Mouse (Mus musculus): ENCODE data around the gene B3gnt2. TPM values are rescaled to one million over a fixed set of nuclear protein-coding genes. Genes with fewer than 3 reads are reported as not detected.

The B3gnt2 gene
- polyA plus RNA-seq, 1 experiment = 22.6 TPM

DNA sequence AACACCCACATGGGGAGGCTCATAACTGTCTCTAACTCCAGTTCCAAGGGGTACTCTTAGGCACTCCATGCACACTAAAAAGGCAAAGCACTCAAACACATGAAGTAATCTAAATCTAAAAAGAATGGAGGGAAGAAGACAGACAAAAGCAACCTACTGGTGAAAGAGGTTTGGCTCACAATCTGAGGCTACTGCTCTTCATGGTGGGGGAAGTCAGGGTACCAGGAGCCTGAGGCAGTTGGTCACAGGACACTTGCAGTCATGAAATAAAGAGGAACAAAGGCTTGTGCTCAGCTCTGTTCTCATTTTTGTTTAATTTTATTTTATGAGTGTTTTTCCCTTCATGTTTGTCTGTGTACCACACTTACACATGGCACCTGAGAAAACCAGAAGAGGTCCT lies 45.6 kb downstream of the B3gnt2 start:
- no peak for DNase-seq (ENCODE audit: low spot score)

DNA sequence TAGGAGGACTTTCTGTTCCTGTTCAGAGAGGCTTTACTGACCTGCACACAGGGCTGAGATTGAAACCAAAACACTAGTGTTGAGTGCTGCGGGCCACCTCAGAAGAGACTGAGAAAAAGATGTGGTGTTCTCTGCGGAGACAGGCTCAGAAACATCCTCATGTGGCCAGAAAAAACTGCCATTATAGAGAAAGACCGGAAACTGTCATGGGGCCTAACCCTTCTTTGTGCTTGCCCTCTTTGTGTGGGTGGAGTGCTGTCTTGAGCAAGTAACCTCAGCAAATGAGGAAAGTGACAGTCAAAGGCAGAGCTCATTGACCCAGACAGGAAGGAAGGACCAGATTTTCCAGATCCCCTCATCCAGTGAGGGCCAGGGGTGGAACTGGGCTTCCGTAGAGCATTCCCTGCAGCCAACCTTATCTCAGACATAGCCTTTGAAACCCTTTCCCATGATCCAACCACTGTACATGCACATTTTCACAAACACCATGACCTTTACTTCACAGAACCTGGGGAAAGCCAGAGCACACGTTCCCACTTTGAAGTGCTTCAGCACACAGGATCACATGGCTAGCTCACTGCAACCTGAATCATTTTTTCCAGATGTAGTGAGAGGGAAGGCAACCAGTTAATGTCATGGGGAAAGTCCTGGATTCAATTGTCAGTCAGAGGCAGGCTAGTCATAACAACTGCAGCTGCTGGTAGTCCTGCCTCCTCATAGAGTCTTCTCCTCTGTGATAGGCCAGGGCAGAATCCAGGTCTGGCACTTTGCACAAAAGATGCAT lies 46.6 kb downstream of the B3gnt2 start:
- DNase-seq (ENCODE audit: low spot score) = no peak

DNA sequence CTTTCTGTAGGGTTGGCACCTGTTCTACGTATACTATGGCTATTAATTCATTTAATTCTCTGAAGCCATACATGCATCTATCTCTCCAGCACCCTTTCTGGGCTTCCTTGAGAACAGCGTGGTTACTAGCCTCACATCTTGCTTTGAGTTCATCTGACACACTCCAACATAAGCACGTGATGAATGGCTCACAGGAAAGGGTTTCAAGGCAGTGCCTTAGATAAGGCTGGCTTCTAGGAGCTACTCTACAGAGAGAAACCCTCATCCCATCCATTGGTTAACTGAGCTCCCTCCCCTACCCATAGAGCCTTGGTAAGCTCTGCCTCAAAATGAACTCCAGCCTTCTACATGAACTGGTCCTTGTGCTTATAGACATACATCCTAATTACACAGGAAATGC lies 47.3 kb downstream of the B3gnt2 start:
- DNase-seq (ENCODE audit: low spot score) = no peak

DNA sequence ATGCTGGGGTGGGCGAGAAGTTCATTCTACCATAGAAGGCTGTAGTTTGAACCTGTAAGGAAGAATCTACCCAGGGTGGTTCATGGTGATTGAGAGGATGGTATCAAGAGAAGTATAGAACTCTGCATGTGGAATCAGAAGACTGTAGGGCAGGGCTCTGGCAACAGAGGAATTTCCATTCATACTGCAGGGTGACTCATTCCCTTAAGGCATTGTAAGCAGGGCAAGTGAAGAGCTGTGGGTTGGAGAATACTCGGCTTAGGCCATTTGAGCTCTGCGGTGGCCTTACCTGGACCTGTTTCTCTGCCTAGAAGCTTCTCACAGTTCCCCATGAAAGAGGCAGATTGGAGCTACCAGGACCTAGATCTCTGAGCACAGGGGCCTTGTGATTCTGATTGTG lies 49.3 kb downstream of the B3gnt2 start:
- no peak for DNase-seq (ENCODE audit: low spot score)

DNA sequence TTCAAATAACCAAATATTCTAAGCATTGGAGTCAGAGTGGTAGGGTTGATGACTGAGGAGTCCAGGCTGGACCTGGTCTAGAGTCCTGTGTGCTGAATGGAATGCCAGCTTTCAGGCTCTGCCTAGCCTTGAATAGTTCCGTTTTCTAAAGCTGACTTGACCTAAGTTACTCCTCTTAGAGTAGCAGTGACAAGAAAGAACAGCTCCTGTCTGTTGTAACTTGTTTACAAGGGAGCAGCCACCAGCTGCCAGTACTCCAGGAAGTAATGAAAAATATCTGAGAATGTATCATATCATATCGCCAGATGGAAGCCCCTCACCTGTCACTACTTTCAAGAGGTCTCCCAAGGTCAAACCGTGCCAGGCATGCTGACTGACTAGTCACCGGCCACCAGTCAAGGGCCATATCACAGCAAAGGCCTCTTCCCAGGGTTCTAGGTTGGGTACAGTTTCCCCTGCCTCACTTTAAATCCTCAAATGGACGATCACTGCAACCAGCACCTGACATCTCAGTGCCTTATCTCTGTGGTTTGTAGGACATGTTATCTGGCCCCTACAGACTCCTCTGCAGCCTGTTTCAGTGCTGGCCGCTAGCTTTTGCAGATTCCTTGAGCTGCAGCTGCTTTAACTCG lies 51.2 kb downstream of the B3gnt2 start:
- DNase-seq (ENCODE audit: low spot score) = no peak

DNA sequence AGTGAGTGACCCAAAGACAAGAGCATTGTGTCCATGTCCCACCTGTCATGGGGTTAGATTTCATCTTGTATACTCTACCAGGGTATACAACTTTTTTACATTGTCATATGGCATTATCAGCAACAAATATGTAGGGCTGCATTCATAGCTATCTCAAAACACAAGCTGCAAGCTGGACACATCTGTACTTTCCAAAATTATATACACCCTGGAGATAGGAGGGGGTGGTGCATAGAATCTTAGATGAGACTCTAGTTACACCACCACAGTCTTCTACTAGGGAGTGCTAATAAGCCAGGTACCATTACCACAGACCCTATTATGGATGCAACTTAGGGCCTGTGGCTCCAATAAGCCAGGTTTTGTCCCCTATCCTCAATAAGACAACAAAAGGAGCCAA lies 52.7 kb downstream of the B3gnt2 start:
- no peak for DNase-seq (ENCODE audit: low spot score)

DNA sequence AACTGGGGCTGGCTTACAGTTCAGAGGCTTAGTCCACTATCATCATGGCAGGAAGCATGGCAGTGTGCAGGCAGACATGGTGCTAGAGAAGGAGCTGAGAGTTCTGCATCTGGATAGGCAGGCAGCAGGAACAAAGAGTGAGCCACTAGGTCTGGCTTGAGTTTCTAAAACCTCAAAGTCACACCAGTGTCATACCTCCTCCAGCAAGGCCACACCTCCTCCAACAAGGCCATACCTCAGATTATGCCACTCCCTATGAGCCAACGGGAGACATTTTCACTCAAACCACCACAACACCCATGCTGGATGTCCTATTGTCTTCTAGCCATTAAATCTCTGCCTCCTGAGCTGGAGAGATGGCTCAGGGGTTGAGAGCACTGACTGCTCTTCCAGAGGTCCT lies 55.6 kb downstream of the B3gnt2 start:
- DNase-seq (ENCODE audit: low spot score) = no peak

DNA sequence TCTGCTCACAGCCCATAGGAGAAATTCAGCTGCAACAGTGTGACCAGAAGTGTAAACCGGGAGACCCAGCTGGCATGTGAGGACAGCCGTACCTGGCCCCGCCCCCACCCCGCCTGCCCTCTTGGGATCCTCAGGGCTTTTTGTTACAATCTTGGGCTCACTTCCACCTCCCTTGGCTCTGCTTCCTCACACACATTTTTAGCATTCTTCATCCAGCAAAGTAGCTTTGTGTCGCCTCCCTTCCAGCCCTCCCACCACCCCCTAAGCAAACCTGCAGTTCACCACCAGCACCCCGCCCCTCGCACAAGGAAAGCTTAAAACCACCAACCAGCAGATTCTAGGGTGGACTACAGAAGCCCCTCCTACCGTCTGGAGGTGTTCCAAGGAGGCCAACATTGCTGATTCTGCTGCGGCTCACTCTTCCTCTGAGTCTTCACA lies 60.8 kb downstream of the B3gnt2 start:
- DNase-seq (ENCODE audit: low spot score) = no peak

DNA sequence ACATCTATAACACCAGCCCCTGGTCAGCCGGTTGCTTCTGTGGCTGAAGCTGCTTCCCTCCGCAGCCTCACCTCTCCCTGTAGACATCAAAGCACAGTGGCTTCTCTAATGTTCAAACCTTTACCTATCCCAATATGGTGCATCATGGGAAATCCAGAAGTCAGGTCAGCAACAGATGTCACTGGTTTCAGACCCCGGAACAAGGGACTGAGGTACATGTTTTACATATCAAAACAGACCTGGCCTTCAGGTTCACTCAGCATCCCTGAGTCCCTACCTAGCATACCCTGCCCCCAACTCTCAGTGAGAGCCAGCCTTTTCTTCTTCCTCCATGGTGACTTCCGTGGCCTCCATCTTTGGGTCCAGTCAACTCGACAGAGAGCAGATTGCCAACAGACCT lies 61.8 kb downstream of the B3gnt2 start:
- no peak for DNase-seq (ENCODE audit: low spot score)

DNA sequence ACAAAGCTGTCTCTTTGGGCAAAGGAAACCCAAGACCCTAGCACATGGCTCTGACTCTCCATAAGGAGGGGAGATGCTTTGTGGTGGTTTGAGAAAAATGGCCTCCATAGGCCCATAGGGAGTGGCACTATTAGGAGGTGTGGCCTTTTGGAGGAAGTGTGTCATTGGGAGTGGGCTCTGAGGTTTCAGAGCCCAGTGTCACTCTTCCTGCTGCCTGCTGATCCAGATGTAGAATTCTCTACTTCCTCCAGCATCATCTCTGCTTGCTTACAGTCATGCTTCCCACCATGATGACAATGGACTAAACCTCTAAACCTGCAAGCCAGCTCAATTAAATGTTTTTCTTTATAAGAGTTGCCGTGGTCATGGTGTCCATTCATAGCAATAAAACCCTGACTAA lies 66.0 kb downstream of the B3gnt2 start:
- DNase-seq (ENCODE audit: low spot score) = no peak

DNA sequence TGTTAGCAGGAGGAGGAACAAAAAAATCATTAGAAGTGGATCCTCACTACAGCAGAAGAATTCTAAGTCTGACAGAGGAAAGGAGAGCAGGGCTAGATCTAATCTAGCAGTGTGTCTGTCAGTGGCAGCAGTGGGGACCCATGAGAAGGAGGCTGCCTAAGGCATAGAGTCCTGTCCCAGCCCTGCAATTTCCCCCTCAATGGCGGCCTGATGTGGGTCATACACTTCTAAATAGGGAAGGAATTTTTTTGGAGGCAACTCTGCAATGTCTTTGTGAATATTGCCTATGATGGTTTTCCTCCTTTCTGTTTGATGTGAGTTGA lies 66.9 kb downstream of the B3gnt2 start:
- no peak for DNase-seq (ENCODE audit: low spot score)

DNA sequence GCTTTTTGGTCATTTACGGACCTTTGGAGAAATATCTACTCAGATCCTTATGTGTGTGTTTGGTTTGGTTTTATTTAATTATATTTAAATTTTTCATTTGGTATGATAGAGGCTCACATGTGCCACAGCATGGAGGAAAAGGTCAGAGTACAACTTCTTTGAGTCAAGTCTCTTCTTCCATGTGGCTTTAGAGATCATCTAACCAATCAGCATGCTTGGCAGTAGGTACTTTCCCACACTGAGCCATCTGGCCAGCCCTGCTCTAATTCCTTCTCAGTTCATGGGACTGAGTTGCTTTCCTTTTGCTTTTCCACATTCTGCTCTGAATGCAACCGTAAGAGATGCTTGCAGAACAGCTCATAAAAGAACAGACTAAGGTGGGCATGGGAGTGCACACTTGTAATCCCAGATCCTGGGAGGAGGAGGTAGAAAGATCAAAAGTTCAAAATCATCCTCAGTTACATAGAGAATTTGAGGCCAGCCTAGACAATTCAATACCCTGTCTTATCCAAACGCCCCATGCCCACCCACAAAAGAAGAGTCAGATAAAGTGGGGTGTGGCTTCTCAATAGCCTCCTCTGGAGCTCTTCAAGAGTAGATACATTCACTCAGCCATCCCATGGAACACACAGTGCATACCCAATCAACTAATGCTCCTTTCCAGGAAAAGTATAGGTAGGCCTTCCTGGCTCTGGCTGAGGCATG lies 67.4 kb downstream of the B3gnt2 start:
- no peak for DNase-seq (ENCODE audit: low spot score)

DNA sequence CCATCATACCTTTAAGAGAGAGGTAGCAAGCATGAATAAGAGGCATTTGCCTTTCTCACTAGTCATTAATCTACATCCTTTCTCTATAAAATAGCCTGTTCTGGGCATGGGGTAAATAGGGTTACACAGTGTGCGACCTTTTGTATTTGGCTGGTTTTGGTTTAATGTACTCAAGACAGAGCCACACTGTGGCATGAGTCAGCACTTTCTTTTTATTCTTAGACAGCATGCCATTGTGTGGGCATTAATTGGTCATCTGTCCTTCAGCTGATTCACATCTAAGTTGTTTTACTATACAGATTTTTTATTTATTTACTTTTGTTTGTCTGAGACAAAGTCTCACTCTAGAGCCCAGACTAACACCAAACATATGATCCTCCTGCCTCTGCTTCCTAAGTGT lies 68.6 kb downstream of the B3gnt2 start:
- DNase-seq (ENCODE audit: low spot score) = no peak

DNA sequence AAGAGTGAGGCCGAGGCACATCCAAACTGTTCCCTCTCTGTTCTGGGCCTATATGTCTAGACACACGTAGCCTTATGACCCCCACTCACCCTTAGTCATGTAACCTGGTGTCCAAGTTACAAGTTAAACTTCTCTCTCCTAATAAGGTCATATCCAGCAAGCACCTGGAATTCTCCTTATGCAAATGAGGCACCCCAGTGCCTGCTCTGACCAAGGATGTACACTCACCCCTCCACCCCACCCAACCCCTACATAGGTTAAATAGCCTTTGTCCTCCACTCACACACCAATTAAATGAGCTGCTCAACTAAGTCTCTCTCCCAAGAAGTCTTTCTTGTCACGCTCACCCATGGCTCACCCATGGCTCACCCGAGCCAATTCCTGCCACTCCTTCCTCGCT lies 69.0 kb downstream of the B3gnt2 start:
- DNase-seq (ENCODE audit: low spot score) = no peak

DNA sequence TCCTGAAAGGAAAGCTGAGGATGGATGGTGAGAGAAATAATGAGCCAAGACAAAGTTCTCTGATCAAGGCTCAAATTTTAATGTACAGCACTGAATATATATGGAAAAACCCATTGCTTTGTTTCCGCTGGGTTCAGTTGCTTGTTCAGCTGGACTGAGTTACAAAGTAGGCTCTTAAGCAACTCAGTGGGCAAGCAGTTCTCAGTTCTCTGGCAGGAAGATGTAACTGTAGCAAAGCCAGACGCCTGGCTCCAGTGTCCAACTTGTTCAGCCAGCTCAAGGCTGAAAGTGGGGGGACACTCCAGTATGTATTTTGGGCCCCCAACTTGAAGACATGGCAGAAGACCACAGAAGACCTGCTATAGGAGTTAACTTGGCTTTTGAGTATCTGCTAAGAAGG lies 72.9 kb downstream of the B3gnt2 start:
- no peak for DNase-seq (ENCODE audit: low spot score)

DNA sequence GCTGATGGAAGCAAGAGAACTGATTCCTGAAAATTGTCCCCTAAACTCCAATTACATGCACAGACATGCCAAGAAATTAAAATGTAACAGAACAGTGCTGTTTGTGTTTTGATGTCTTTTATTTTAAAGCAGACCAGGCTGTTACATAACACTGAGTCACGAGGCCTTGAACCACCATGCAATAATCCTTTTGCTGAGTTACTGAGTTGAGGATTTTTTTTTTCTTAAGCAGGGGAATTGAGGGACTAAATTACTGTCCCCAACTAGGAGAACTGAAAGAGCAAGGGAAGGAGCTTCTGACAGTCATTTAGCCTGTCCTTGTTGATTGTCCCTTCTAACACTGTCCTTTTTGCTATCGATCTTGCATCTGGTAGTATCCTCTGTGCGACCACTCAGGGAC lies 76.3 kb downstream of the B3gnt2 start:
- DNase-seq (ENCODE audit: low spot score) = no peak

DNA sequence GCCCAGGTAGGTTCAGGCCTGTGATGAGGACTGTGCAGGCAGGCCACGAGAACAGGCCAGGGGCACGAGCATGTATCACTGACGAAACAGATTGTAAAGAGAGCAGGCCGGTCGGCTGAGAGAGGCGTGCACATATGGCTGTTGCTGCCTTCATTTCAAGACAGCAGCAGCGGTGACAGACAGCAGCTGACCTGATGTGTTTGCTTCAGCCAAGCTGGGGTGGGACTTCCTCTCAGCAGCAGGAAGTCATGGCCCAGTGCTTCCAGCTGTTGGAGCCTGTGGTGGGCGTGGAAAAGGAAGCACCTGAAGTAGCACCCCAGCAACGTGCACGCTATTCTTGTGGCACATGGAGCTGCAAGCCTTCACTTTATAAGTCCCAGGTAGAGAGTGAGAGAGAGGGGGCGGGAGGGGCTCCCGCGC lies 78.0 kb downstream of the B3gnt2 start:
- DNase-seq (ENCODE audit: low spot score) = no peak

DNA sequence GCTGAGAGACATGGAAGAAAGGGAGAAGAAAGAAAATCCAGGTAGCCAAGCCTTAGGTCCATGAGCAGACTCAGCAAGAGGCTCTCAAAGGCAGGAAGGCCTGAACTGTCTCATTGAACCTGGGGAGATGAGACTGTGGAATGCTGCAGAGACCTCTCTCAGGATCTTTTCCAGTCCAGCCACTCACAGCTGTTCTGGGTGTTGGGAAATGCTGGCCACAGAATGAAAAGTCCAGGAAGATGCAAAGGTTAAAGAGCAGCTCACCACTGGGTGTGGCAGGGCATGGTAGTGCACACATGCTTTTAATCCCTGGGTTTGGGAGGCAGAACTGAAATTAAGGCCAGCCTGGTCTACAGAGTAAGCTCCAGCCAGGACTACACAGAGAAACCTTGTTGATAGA lies 79.6 kb downstream of the B3gnt2 start:
- DNase-seq (ENCODE audit: low spot score) = no peak

DNA sequence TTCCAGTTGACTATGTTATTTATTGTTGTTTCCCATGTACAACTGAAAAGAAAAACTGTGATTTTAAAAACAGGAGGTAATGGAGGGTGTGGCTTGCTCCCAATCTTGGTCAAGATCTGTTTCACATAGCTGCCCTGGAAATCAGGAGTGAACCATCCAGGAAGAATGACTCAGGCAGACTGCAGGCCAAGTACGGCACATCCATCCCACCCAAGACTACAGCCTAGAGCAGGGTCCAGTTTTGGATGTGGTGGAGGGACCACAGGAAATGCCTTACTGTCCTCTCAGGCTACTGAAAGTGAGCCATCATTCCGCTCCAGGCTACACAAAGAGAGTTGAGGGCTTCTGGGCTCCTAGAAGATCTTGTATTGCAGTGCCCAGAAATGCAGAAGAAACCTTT lies 80.0 kb downstream of the B3gnt2 start:
- DNase-seq (ENCODE audit: low spot score) = no peak

DNA sequence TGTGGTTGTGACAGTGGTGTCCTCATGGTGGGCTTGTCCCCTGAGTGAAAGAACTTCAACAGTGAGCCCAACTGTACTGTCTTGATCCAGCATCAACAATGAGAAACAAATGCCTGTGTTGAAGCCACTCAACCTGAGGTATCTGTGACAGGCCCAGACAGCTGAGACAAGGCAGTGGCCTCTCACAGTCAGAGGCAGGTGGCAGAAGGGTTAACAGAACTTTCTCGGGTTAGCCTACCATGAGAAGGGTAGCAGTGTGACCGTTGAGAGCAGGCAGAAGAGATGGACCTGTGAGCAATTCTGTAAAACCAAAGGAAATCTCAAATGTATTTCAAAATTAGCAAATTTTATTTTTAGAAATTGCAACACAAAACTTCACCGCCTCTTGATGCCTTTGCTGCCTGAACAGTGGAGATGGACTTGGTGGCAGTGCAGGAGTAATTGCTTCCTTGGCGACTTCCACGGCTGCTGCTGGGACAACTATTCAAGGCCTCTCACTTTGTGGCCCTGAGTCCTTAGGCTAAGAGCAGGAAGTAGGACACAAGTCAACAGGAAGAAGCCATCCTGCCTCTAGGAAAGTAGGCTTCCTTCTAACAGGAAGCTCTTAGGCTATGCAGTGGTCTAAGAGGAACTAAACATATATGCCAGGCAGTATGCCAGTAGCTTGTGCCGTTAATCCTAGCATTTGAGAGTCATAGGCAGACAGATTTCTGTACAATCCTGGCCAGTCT lies 80.8 kb downstream of the B3gnt2 start:
- no peak for DNase-seq (ENCODE audit: low spot score)

DNA sequence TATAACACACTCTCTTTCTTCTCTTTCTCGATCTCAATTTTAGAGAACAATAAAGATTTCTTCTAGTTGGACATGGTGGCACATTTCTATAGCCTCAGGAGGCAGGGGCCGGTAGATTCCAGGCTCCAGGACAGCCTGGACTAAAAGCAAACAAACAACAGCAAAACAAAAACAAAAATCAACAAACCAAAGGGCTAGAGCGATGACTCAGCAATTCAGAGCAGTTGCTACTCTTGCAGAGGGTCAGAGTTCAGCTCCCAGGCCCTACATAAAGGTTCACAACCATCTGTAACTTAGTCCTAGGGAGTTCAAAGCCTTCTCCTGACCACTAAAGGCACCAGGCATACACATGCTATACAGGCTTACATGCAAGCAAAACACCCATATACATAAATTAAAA lies 82.2 kb downstream of the B3gnt2 start:
- DNase-seq (ENCODE audit: low spot score) = no peak

DNA sequence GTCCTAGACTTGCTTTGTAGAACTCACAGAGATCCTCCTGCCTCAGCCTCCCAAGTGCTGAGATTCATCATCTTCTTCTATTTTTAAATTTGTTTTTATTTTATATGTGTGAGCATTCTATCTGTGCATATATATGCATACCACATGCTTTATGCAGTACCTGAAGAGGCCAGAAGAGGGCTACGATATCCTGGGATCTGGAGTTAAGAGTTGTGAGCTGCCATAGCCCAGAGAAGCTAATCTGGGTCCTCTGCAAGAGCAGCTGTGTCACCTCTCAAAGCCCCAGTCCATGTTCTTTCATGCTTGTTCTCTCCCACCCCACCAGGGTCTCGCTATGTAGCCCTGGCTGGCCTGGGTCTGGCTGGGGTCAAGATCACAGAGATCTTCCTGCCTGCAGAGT lies 83.2 kb downstream of the B3gnt2 start:
- no peak for DNase-seq (ENCODE audit: low spot score)

DNA sequence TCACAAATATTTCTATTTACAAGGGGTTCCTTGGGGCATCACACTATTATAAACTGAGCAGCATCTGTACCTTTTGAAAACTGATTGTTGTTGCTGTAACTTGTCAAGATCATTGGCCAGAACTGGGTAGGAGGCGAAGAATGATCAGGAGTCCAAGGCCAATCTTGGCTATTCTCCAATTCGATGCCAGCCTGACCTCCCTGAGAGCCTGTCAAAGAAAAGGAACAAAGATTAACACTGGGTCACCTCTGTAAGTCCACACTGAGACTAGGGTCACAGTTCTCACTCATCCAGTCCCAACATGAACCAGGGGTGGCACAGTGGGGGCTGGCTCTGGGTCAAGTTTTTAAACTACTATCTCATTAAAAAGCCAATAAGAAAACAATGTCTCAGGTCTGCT lies 85.9 kb downstream of the B3gnt2 start:
- DNase-seq (ENCODE audit: low spot score) = no peak

All from urinary bladder, adult 2 months (tissue).